Mouse (Mus musculus): ENCODE measurements around the gene Gli3.

Gene Gli3

DNA sequence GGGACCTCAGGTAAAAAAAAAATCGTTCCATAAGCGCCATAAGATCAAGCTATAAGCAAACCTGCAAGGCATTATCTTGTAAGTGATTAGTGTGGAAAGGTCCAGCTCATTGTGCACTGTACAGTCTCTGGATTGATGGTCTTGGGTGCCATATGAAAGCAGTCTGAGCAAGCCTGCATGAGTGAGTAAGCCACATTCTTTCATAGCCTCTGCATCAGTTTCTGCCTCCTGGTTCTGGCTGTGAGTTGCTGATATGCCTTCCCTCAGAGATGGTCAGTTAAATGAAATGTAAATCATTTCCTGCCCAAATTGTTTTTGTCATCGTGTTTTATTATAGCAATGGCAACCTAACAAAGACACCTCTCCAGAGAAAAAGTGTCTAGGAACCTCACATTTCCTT, 98.4 kb downstream of the Gli3 start:
- no peak for DNase-seq

DNA sequence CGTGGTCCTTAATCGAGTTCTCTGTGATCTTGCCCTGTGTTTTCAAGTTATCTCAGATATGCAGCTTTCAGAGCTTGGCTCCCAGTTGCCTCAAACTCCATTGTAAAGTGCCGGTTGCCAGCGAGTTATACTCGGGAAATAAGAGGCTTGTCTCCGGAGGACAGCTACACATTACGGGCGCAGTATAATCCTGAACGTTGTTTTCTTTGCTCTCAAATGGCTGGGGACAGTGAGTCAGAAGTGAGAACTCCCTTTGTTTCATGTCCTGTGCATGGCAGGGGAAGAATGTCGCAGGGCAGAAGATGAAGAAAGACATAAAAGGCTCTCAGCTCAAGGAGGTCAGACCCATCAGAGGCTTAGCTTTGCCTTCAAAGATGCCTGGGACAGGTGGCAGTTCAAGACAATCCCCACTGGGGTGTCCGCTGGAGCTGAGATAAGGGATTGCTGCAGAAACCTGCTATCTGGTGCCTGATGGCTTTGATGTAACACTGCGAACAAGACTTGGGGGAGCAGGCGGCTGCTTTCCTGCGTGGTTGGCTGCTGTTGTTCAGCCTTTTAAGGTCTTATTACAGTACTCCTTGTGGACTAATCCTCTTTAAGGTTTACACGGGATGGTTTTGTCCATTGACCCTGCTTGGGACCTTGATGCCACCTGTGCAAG, 108.0 kb downstream of the Gli3 start:
- DNase-seq = no peak

DNA sequence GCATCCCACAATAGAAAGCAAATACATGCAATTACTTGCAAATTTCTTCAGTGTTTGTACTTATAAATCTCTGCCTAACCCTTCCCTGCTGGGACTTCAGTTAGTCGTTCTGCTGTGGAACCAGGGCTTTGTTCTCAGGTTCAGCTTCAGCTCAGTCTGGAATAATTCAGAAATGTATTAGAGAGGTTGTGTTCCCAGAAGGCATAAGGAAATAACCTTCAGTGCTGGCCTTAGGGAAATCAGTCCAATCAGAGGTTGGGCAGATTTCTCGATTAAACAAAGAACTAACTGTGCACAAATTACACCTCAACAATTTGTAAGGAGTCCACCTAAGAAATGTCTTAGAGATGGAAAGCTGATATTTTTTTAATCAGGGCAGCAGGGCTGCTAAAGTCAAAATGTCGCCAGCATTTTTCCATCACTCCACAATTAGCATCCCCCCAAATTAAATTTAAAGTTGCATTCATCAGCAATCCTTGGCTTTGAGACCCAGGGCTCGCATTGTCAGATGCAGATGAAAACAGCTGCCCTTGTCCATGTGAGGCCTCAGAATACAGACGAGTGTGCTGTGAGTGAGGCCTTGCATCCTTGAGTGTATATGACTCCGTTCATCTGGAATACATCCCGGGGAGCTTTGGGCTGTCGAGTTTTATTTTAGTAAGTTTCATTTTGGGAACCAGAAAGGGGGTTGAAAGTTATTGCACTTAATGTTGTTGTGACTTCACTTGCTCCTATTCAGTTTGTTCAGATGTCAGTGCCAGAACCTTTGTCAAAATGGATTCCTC, 114.3 kb downstream of the Gli3 start:
- no peak for DNase-seq

DNA sequence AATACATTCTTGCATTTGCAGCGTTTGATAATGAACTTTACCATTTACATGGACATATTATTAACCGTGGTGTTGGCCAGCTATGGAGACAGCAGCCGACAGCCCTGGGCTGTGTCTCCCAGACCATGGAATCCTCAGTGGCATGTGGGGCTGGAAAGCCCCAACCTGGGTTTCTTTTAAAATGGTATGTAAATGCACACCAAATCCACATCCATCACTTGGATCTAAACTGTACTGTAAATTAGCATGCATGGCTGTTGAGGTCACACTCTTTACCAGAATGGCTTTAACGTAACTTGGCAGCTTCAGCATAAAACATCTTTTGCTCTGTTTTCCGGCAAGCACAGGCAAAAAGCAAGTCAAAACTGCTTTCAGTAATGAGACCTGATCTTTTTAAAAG, 117.4 kb downstream of the Gli3 start:
- no peak for DNase-seq

DNA sequence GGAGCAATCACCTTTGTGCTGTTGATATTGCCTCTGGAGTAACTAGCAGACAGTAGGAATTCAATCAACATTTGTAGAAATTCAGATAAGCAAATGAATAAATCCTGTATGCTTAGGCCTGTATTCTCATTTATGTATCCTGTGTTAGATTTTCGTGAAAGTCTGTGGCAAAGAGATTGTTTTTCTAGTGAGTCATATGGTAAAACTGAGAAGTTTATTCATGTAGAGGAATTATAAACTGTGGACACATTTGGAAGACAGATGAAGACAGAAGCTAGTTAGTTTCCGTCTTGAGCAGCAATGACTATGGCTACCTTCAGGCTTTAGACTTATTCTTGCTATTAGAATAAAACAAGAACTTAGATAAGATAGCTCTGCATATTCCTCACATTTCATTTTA, 122.9 kb downstream of the Gli3 start:
- DNase-seq = no peak

DNA sequence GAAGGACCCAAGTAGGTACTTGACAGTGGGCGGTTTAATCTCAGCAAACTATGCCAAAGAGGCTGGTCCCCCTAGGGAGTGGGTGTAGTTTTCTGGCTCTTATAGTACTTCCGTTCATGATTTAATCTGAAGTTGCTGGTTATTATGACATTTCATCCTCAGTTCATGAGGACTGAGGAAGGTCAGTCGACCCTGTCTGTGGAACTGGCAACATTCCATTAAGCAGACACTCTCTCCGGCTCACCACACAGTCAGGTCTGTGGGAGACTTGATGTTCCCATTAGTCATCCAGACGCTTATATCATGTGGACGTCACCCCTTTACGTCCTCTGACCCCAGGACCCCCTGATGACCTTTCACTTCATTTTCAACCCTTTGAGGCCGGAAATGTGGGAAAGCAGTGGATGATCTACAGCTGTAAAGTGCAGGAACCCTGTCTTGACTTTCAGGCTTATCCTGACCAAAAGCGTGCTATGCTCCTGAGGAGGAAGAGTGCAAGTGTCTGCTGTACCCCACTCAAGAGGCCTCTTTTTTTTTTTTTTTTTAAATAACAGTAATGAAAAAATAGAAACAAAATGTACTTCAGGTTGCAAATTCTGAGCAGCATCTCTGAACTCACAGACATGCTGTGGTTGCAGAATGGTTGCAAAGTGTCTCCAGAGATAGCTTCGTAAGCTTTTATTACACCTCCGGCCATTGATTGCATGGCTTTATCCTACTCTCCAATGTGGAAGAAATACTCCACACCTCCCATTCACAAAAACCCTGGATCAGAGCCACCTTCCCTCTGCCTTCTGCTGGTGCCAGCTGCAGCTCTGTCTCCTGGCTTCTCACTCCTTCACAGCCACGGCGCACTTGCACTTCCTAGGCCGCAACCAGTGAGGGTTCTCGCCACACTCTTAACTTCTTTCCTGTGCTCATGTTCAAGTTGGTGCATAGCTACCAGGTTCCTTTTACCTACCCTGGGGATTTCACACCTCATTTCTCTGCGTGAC, 125.5 kb downstream of the Gli3 start:
- DNase-seq = peak; percentile 54 to 63

DNA sequence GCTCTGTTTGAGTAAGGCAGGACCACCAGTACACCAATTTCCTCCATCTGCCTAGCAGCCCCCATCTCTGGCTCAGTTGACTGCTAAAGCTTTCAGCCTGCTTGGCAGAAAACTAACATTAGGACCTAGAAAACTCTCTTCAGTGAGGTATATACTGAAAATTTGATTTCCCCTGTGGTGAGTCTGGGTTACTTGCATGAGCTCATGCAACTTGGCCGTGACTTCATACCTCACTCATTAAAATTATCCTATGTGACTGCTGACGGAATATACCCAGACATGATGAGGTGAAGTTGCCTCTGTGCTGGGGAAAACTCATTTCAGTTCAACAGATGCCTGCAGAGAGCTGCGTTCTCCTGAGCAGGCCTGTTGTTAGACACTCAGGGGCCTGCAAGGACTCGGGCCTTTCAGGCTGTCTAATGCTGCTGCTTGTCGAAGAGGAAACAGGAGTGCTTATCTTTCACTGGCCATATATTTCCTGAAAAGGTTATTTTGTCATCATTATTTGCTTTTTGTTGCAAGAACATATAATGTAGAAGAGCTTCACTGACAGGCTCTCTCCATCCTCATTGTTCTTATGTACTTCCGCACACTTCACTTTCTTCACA, 127.4 kb downstream of the Gli3 start:
- DNase-seq = no peak

DNA sequence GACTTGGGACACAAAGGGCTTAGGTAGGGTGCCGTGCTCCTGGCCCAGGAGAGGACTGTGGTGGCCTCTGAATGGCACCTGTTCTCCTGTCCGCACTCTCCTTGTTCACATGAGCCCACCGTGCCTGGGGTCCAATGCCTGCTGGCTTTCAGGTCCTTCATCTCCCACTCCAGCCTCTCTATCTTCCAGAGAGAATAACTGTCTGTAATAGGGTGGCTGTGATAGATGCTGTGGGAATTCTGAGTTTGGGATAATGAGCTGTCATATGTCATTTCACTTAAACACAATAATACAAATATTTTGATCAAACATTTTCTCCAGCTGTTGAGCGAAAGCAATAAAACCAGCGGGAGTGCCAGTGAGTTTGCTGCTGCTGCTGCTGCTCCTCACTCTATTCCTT, 133.6 kb downstream of the Gli3 start:
- DNase-seq = no peak

DNA sequence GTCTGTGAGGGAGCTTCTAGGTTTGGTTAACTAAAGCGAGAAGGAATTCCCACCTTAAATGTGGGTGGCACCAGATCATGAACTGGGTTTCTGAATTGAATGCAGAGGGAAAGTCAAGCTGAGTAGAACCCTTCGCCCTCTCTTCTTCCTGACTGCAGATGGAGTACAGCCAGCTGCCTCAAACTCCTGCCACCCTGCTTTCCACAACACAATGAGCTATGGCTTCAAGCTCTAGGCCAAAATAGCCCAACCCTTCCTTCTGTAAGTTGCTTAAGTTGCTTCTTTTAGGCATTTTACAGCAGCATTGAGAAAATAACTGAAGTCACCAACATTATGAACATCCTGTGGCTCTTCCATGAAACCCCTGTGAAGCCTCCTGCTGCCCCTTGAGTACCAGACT, 136.7 kb downstream of the Gli3 start:
- DNase-seq = peak in 1 of 2 experiments; percentile 10

DNA sequence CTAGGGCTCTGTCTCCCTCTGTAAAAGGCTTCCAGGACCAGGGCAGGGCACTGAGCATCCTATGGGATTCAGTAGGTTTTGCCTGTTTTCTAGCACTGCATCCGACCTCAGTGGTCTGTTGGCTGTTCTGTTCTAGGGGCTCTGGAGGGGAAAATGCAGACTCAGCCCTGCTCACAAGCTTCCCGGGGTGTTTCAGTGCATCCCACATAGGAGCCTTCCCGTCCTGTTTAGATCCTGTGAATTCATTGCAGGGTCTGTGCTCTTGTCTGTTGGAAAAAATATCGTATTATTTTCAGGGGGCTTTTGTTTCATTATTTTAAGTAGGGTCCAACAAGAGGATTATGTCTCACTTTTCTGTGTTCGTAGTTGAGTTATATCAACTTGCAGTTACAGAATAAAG, 139.1 kb downstream of the Gli3 start:
- no peak for DNase-seq

DNA sequence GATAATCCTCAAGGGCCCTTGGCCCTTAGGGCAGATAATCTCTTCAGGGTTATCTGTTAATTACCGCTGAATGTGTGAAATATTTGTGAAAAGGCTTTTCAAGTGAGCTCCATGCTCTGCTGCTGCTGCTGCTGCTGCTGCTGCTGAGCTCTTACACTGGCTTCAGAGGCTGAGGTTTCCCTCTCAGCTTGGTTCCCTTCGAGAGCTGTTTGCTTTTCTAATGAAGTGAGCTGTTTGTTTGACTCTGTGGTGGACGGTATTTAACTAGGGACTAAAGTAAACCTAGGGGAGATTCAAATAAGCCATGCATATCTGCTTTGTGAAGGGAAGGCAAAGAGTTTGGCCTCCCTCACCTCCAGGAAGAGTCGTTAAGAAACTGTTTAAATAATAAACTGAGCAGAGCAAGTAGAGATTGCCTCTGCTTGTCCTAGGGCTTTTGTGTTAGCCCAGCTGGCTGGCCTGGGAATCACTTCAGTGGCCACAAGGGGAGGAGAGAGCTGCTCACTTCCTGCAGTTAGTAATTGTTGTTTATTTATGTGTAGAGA, 139.7 kb downstream of the Gli3 start:
- DNase-seq = no peak

DNA sequence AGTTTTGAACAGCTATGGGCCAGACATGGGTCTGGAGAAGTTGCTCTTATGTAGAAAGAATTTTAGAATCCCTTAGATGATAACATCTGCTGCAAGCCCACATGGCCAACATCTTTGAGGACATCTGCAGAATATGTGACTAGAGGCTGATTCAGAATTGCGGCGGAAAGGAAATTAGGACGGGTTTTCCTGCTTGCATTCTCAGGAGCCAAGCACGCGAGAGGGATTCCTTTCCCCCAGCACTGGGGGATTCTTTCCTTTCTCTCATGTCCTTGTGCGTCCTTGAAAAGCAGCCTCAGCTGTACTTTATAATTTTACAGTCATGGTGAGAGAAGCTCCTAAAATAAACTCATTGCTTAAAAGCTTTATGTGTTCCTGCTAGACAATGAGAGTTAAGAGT, 141.0 kb downstream of the Gli3 start:
- DNase-seq = no peak

DNA sequence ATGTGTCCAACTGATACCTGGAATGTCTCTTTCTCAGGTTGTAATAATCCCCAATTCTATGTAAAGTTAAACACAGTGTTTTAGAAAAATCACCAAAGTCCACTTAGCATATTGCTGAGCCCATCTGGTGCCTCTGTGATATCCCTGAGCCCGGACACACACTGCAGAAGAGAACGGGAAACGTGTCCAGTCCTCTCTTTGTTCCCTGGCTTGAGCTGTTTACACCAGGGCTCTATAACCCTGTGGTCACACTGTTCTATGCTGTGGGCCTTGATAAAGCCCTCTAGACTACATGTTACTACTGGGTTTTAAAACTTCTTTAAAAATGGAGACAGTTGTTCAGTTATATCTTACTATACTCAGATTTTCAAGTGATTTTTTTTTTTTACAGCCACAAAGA, 154.4 kb downstream of the Gli3 start:
- DNase-seq = no peak

DNA sequence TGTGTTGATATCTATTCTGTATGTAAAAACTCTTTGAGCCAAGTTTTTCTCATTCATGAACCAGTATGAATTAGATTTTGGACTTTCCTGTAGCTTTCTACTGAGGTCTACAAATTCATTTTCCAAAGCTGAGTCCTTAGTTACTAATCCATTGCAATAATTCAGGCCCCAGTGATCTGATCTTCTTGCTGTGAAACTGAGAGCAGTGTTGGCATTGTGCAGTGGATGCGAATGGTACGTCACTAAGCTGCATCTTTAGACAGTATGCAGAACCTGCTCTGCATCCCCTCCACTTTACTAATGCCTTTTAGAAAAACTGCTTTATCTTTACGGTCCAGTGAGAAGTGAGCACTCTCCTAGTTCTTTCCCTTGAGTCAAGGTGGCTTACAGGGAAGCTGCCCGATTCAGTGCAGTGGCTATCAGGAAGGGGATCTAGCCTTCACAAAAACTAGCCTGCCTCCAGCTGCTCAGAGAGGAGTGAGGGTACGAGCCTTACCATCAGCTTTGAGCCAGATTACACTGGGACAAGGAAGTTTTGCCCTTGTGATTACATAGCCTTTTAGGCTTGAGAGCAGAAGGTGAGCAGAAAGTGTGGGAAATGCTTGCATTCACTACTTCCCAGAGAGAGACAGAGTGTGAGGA, 155.1 kb downstream of the Gli3 start:
- no peak for DNase-seq

DNA sequence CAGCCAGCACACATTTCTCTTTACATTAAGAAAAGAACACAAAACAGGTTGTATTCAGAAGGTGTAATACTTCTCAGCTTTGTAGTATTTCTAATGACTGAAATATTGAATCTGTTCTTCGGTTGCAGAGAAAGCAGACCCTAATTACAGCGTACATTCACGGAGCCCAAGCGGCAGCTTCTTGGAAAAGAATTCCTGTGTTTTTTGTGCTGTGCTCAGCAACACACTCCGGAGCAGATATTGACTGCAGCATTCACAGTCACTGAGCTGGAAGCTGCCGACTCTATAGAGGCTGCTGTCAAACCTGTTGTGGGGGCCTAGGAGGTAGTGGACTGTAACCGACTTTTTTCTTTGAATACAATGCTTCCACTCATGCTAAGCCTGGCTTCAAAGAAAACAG, 158.0 kb downstream of the Gli3 start:
- no peak for DNase-seq

DNA sequence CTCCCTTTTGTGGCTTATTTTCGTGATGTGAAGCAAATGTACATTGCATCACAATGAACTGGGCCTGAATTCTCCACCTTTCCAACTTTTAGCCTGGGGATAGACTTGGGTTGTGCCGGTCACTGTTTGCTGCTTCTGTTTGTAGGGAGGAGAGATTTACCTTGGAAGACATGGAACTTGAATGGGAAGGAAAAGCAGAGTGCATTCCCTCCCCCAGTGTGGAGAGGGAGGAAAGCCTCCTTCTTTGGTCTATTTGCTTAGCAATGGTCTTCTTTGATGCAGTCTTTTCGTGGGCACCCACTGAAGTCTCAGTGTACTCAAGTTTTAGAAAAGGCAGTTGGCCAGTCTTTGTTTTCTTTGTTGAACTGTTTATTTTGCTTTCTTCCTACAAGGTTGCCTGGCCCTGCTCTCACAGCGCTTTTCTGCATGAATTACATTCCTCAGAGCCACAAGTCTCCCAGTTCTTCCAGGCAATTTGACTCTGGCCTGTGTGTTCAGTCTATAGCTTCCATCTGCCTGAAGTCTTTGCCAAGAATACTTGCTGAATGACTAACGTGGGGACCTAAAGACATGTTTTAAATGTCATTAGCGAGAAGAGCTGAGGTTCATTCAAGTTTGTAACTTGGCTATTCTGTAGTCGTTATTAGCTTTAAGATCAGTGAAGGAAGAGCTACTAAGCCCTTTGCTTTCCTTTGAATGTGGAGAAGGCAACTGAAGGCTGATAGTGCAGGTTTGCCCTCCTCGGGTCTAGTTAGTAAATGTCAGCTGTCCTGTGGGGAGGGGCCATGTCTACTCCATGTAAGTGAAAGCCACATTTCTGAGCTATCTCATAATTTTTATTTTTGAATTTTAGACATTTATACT, 161.7 kb downstream of the Gli3 start:
- no peak for DNase-seq

DNA sequence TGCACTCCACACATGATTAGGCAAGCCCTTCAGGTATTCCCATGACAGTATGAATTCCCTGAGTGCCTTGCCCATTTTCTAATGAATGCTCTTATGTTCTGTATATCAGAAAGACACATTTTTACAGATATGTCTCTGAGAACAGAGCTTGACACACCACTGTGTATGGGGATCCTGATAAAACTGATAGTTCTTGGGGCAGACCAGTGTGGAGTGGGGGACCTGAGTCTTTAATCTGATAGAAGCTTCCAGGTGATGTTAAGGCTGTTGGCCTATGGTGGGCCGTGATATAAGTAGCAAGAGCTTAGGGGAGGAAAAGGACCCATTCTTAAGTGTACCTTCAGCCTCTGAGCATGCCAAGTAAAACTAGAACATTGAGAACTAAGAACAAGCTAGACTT, 178.5 kb downstream of the Gli3 start:
- DNase-seq = no peak

DNA sequence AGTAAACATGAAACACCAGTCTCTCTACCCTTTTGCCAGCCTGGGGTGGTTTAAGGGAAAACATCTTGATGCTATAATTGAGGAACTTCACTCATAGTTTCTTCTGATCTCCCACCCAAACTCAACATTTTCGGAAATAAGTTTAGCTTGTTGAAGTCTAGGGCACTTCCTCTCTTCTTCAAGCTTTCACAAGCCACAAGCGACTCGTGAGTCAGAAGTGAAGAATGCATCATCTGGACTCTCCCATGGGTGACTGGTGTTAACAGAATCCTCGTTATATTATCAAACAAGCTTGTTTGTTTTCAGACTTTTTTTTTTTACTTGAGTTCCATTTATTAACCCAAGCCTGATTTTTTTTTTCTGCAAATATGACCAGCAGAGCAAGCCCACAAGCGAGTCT, 197.5 kb downstream of the Gli3 start:
- DNase-seq = no peak

DNA sequence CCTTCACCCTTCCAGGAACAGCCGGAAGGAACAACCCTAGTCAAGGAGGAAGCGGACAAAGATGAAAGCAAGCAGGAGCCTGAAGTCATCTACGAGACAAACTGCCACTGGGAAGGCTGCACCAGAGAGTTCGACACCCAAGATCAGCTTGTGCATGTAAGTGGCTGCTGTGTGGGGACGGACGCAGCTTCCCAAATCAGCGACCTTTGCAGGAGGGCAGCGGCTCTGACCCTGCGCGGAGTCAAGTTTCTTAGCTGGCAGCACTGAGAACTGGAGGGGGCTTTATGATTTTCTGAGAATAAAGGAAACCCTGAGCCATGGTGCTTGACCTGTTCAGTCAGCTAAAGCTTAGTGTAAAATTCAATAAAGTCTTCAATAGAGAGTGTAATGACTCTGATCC, 199.3 kb downstream of the Gli3 start:
- no peak for DNase-seq

DNA sequence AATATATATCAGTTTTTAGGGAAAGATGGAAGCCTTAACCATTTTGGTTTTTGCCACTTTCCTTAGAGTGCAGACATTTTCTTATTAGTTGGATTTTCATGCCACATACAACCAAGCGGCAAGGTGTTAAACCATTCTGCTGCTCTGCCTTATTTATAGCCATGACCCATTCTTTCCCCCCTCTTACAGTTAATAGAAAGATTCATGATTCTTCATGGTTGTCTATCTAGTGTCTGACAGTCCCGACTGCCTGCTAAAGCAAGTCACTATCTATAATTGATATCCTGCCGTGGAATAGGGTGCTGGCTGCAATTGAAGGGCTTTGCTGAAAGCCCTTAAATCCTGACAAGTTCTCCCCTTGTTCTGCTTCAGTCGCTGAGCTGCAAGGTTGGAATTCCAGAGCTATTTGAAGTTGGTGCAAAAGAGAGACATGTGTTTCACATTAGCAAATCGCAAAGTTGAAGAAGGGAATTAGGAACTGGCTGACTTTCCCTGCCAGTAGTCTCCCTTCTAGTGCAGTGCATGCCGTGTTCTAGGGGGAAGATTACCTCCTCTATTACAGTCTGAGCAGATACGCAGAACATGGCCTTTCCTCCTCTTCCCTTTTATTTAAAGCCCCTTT, 201.7 kb downstream of the Gli3 start:
- DNase-seq = no peak

DNA sequence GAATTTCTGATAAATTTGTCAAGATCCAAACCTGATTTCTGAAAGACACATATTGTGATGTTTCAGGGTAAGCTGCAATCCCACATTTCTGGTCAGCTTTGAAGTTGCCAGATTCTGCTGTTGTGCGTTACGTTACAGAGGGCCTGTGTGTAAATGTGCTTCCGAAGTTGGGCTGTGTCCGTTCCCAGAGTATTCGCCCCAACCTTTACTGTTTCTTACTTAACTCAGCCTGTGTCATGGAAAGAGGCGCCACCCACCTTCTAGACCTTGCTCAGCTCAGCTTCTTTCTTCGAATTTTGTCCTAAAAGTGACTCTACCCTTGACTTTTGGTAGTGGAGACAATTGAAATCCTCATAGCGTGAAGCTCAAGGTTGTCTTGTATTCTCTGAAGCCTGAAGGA, 202.5 kb downstream of the Gli3 start:
- no peak for DNase-seq
